Mouse (Mus musculus) midbrain, embryonic 10.5 days (tissue): ENCODE measurements around the gene Atp6ap2. TPM values are rescaled to one million over a fixed set of nuclear protein-coding genes. Genes with fewer than 3 reads are reported as not detected.
"Not testable (repeated sequence)": the region's sequence is repeated elsewhere in the genome, so short reads cannot be mapped to it uniquely, and the experiment has no call there.

Experiments
- DNase-seq: peaks from one replicate; pipeline ENCODE4 v3.0.0-alpha.2; 2017; ENCODE audit warnings: low spot score
- H3K27ac ChIP-seq: fragments of 300-500 bp; sonication (generic); replicated peaks from 2 replicates; pipeline ENCODE4 v1.5.1; 2016; ENCODE audit warnings: mild to moderate bottlenecking
- H3K27me3 ChIP-seq: fragments of 300-500 bp; sonication (generic); 2 replicates; pipeline ENCODE4 v1.6.1; 2016; ENCODE audit warnings: low read depth, mild to moderate bottlenecking; ENCODE audit not compliant: poor library complexity, severe bottlenecking
- H3K36me3 ChIP-seq: fragments of 300-500 bp; sonication (generic); 2 replicates; pipeline ENCODE4 v1.6.1; 2016; ENCODE audit warnings: mild to moderate bottlenecking, moderate library complexity
- H3K4me1 ChIP-seq: fragments of 300-500 bp; sonication (generic); 2 replicates; pipeline ENCODE4 v1.6.1; 2016
- H3K4me3 ChIP-seq: fragments of 300-500 bp; sonication (generic); 2 replicates; pipeline ENCODE4 v1.5.1; 2016; ENCODE audit warnings: mild to moderate bottlenecking, moderate library complexity
- H3K9me3 ChIP-seq: fragments of 300-500 bp; sonication (generic); replicated peaks from 2 replicates; pipeline ENCODE4 v1.6.1; 2016; ENCODE audit warnings: mild to moderate bottlenecking
- WGBS: fragments of 180-500 bp; shearing (Covaris S2); methylation state at CpG from one replicate; pipeline ENCODE4 v1.1.7; 2016; 5-methylcytosine and 5-hydroxymethylcytosine counted together
- polyA plus RNA-seq: library from polyadenylated mRNA; unstranded; fragments of >200 nt; fragmentation: Nextera tagmentation; extraction: Ambion mirVana; gene quantifications from 2 replicates; pipeline ENCODE4 v1.2.1, GENCODE M21; 2016

Gene Atp6ap2
- polyA plus RNA-seq, 1 experiment from 2014 or later: 71.3 TPM

DNA sequence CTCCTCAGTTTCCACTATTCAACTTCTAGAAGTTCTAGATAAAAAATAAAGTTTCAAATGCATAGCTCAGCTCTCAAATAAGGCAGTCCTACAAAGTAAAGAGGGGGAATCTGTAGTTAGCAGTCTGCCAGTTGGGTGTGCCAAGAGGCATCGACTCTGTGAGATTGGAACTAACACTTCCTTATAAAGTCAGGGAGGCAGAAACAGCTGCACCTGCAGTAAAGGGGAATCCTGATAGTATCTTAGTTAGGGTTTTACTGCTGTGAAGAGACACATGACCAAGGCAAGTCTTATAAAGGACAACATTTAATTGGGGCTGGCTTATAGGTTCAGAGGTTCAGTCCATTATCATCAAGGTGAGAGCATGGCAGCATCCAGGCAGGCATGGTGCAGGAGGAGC, 24.8 kb downstream of the Atp6ap2 start:
- not testable (repeated sequence) for H3K27ac ChIP-seq, H3K9me3 ChIP-seq, DNase-seq, H3K4me3 ChIP-seq, H3K4me1 ChIP-seq
- Histone ChIP-seq H3K36me3 (peaks cover 59% of the 10 kb centered on the region), H3K27me3 (peaks cover 11% of the 10 kb centered on the region; the same call in 1 of the 2 replicates)
- WGBS: 93% methylated on average over 1 of the region's 1 CpGs

- DNase-seq: no peak
- WGBS: 75% methylated on average over 4 of the region's 4 CpGs
- H3K27me3 ChIP-seq: no peaks in the 10 kb centered on the region
- no peaks in the 10 kb centered on the region; the same call in 1 of the 2 replicates for H3K9me3 ChIP-seq
- no peaks in the 10 kb centered on the region for H3K36me3 ChIP-seq
- H3K4me1 ChIP-seq: no peaks in the 10 kb centered on the region
- no peak overlapping the region for H3K4me3 ChIP-seq
- no peak overlapping the region for H3K27ac ChIP-seq
These were observed 37.5 kb downstream of the Atp6ap2 start for GRCm38 (mm10) chrX:12625131-12625530.

GRCm38 (mm10) chrX:12644976-12645375, 57.4 kb downstream of the Atp6ap2 start:
- 69% methylated on average over 2 of the region's 2 CpGs for whole genome bisulfite sequencing
- H3K36me3 ChIP-seq: peaks cover 7% of the 10 kb centered on the region

DNA sequence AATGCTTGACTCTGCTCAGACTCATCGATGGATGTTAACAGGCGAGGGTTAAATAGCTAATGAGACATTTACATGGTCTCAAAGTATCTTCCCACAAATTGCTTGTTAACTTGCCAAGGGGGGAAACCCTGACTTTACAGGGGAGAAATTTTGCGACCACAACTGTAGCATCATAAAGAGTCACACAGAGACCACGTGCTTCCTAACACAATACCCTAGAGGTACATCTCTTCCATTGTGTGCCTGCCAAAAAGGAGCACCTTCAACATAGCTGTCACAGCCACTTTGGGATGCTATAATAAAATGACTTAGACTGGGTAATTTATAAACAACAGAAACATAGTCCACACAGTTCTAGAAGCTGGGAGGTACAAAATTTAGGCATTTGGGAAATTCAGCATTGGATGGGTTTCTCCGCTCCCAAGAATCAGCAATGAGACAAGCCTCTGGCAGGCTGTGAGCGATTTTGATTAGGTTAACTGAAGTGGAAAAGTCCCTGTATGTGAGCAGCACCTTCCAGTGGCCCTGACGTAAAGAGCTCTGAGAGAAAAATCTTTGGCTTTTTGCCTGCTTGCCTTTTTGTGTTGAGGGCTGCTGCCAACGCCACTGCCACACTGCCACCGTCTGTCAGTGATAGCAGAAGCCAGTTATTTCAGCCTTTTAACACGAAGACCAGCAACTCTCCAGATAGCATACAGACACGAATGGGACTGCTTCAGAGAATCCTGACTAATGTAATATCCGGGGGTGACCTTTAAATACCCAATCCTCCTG, 58.1 kb downstream of the Atp6ap2 start:
- DNase-seq: no peak
- no peaks in the 10 kb centered on the region for H3K9me3 ChIP-seq
- H3K4me1 ChIP-seq: no peaks in the 10 kb centered on the region
- H3K36me3 ChIP-seq: peaks cover 9% of the 10 kb centered on the region
- H3K27me3 ChIP-seq: no peaks in the 10 kb centered on the region
- H3K4me3 ChIP-seq: no peak overlapping the region
- 73% methylated on average over 12 of the region's 12 CpGs for WGBS
- no peak overlapping the region for H3K27ac ChIP-seq

More at GRCm38 (mm10) chrX:12644976-12645375, 57.4 kb downstream of the Atp6ap2 start:
- no peak overlapping the region for H3K27ac ChIP-seq
- H3K4me3 ChIP-seq: no peak overlapping the region
- no peaks in the 10 kb centered on the region for H3K9me3 ChIP-seq
- H3K27me3 ChIP-seq: no peaks in the 10 kb centered on the region
- no peak for DNase-seq
- H3K4me1 ChIP-seq: no peaks in the 10 kb centered on the region

GRCm38 (mm10) chrX:12651906-12652305, 64.3 kb downstream of the Atp6ap2 start:
- Histone ChIP-seq H3K36me3 (peaks cover 57% of the 10 kb centered on the region), H3K4me3 (no peak overlapping the region), H3K9me3 (no peaks in the 10 kb centered on the region), H3K27ac (no peak overlapping the region), H3K4me1 (no peaks in the 10 kb centered on the region), H3K27me3 (0 out of 2 replicates have a peak, but pooled peaks cover 3% of the 10 kb centered on the region)
- no peak for DNase-seq
- 92% methylated on average over 16 of the region's 16 CpGs for WGBS

DNA sequence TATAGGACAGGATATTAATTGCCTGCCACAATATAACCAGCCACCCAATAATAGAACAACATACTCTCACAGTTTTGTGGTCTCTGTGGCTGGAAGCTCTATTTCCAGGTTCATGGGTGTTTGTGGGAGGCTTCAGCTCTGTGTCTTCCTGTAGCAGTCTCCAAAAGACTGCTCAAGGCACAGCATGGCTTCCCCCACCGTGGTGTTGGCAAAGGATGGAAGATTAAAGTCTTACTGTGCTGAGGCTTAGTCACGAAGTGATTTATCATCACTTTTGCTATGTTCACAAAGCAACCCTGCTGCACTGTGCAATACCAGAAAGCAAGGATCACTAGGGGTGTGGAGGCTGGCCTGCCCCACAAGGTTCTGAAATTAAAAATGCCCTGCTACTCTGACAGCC, 66.3 kb downstream of the Atp6ap2 start:
- Histone ChIP-seq H3K9me3 (no peaks in the 10 kb centered on the region), H3K4me1 (no peaks in the 10 kb centered on the region), H3K4me3 (no peak overlapping the region), H3K36me3 (peaks cover 73% of the 10 kb centered on the region), H3K27ac (no peak overlapping the region), H3K27me3 (0 out of 2 replicates have a peak, but pooled peaks cover 3% of the 10 kb centered on the region)
- WGBS: 76% methylated on average over 2 of the region's 2 CpGs
- DNase-seq: no peak

Other genes starting within 250 kb of the Atp6ap2 start
- 31.5 and 32.2 TPM in 2 replicates for gene 1810030O07Rik, start 85.9 kb downstream of the Atp6ap2 start, polyA plus RNA-seq
- gene Med14, start 174.3 kb downstream of the Atp6ap2 start, polyA plus RNA-seq: 10.6 and 12.4 TPM in 2 replicates